Mouse (Mus musculus): Measurements from ENCODE around the gene Grin2d.

GRCm38 (mm10) chr7:45848447-45849027, 29.6 kb downstream of the Grin2d start:
- TF ChIP-seq CTCF (IDR thresholded peaks at IDR 0.05; ENCODE audit: insufficient read depth, low read length) (no peak), POLR2A (IDR thresholded peaks at IDR 0.05; ENCODE audit: borderline replicate concordance, extremely low read depth, low read depth, low read length) (no peak)
